ENCODE assay signal across 28 mouse cellular contexts in genomic region chr16:67175386-67175785, GRCm38 (mm10).
DNase-seq lines count a peak whose midpoint lies in the region; ATAC-seq and TF ChIP-seq lines count a peak whose summit lies in the region.
"Had no signal": no experiment of that assay in that cellular context is flagged by ENCODE, and none has a peak within 500 bp of the region (broad histone marks: within the 10 kb centered on the region; RNA-seq: fewer than 3 reads in every experiment).

No protein-coding gene starts in this region.

- no peaks in the 10 kb centered on the region for H3K9me3 ChIP-seq in MEL (replicated peaks; ENCODE audit: insufficient read depth, low read length)
- H3K9me3 ChIP-seq in forebrain, embryonic 12.5 days = no peaks in the 10 kb centered on the region
- H3K9me3 ChIP-seq in forebrain, postnatal 0 days (ENCODE audit: low read length) = no peaks in the 10 kb centered on the region
- H3K9me3 ChIP-seq: embryonic facial prominence, embryonic 10.5 days; embryonic facial prominence, embryonic 15.5 days; heart, embryonic 12.5 days; hindbrain, embryonic 15.5 days; liver, embryonic 12.5 days; neural tube, embryonic 12.5 days had no signal

- no peaks in the 10 kb centered on the region for H3K27me3 ChIP-seq in MEL (ENCODE audit: control insufficient read depth in 1 of 2, insufficient read depth in 2 of 2, low read length in 2 of 2)
- H3K27me3 ChIP-seq in forebrain, embryonic 12.5 days = no peaks in the 10 kb centered on the region
- no peaks in the 10 kb centered on the region for H3K27me3 ChIP-seq in forebrain, postnatal 0 days (ENCODE audit: insufficient read depth, low read length)
- H3K27me3 ChIP-seq: embryonic facial prominence, embryonic 15.5 days; heart, embryonic 12.5 days; hindbrain, embryonic 15.5 days; liver, embryonic 12.5 days; neural tube, embryonic 12.5 days had no signal

- no peak overlapping the region for H3K4me2 ChIP-seq in forebrain, embryonic 12.5 days
- no peak overlapping the region for H3K4me2 ChIP-seq in forebrain, postnatal 0 days (ENCODE audit: low read depth)
- H3K4me2 ChIP-seq: embryonic facial prominence, embryonic 15.5 days; heart, embryonic 12.5 days; hindbrain, embryonic 15.5 days; liver, embryonic 12.5 days; neural tube, embryonic 12.5 days had no signal

- no peak overlapping the region for H3K4me3 ChIP-seq in MEL (ENCODE audit: control insufficient read depth in 1 of 2, insufficient read depth in 1 of 2, low read depth in 2 of 2, low read length in 2 of 2)
- no peak overlapping the region for H3K4me3 ChIP-seq in forebrain, embryonic 12.5 days (replicated peaks)
- H3K4me3 ChIP-seq in forebrain, postnatal 0 days (ENCODE audit: low read depth, low read length) = no peak overlapping the region
- H3K4me3 ChIP-seq: embryonic facial prominence, embryonic 10.5 days; embryonic facial prominence, embryonic 15.5 days; heart, adult 2 months; heart, embryonic 12.5 days; hindbrain, embryonic 15.5 days; liver, embryonic 12.5 days; neural tube, embryonic 12.5 days had no signal

- ATAC-seq in forebrain, embryonic 12.5 days (ENCODE audit: low FRiP score) = peak; percentile 69; the same call in 1 of the 2 replicates
- ATAC-seq in forebrain, postnatal 0 days = no peak; the same call in 1 of the 2 replicates
- ATAC-seq: CD4-positive, CD25-positive, alpha-beta regulatory T cell, adult 4 months; liver, embryonic 12.5 days; liver, postnatal 0 days had no signal

- TF ChIP-seq EP300 in MEL (IDR thresholded peaks at IDR 0.05; ENCODE audit: low read depth in 1 of 2, low read length in 2 of 2) = no peak

- WGBS in forebrain, embryonic 12.5 days = 46% methylated on average over 4 of the region's 4 CpGs
- 17% methylated on average over 4 of the region's 4 CpGs for WGBS in forebrain, postnatal 0 days

- TF ChIP-seq POLR2A in MEL (IDR thresholded peaks at IDR 0.05; ENCODE audit: control insufficient read depth in 1 of 2, insufficient read depth in 1 of 2, low read depth in 1 of 2, low read length in 2 of 2, poor library complexity in 1 of 2) = no peak

- H3K4me1 ChIP-seq in MEL (ENCODE audit: control insufficient read depth in 1 of 2, insufficient read depth in 2 of 2, low read length in 2 of 2) = no peaks in the 10 kb centered on the region
- H3K4me1 ChIP-seq in forebrain, embryonic 12.5 days = no peaks in the 10 kb centered on the region
- no peaks in the 10 kb centered on the region for H3K4me1 ChIP-seq in forebrain, postnatal 0 days (ENCODE audit: insufficient read depth)
- H3K4me1 ChIP-seq: embryonic facial prominence, embryonic 10.5 days; embryonic facial prominence, embryonic 15.5 days; heart, embryonic 12.5 days; hindbrain, embryonic 15.5 days; liver, embryonic 12.5 days; neural tube, embryonic 12.5 days had no signal

- H3K79me2 ChIP-seq in MEL (ENCODE audit: control insufficient read depth, insufficient read depth, low read length, poor library complexity) = no peaks in the 10 kb centered on the region

- DNase-seq in layer of hippocampus, adult 9-11 months = peak; percentile 27
- no peak for DNase-seq in layer of hippocampus, adult 8-10 months (ENCODE audit: low spot score in 2 of 2)
- no peak for DNase-seq in MEL (ENCODE audit: low read depth, low spot score)
- peak; percentile 22 for DNase-seq in forebrain, postnatal 0 days
- DNase-seq in heart, adult 11 months = no peak
- no peak for DNase-seq in embryo, embryonic 10.5 days (ENCODE audit: low spot score)
- DNase-seq in lung, postnatal 36 days = no peak
- DNase-seq: adrenal gland, postnatal 25 days; cerebellum, adult 2 months; cerebellum, postnatal 14 days; gastrocnemius, postnatal 36 days; heart, adult 2 months; kidney, adult 2 months; kidney, postnatal 10 days; left cerebral cortex, postnatal 4 days; liver, postnatal 0 days; retina, postnatal 1 day; right cerebral cortex, postnatal 14 days; thymus, postnatal 4 days had no signal

- H3K9ac ChIP-seq in MEL (ENCODE audit: control insufficient read depth, low read depth, low read length, poor library complexity, severe bottlenecking) = no peak overlapping the region
- H3K9ac ChIP-seq in forebrain, embryonic 12.5 days = no peak overlapping the region
- H3K9ac ChIP-seq in forebrain, postnatal 0 days = no peak overlapping the region
- H3K9ac ChIP-seq: embryonic facial prominence, embryonic 15.5 days; heart, embryonic 12.5 days; hindbrain, embryonic 15.5 days; liver, embryonic 12.5 days; liver, postnatal 0 days; neural tube, embryonic 12.5 days had no signal

- TF ChIP-seq RAD21 in MEL (IDR thresholded peaks at IDR 0.05; ENCODE audit: low read depth, low read length) = no peak

- no peak overlapping the region for H3K27ac ChIP-seq in MEL (ENCODE audit: control insufficient read depth, low read depth, low read length)
- no peak overlapping the region for H3K27ac ChIP-seq in forebrain, embryonic 12.5 days
- H3K27ac ChIP-seq in forebrain, postnatal 0 days (ENCODE audit: low read depth, low read length) = no peak overlapping the region
- H3K27ac ChIP-seq: embryonic facial prominence, embryonic 10.5 days; embryonic facial prominence, embryonic 15.5 days; heart, adult 2 months; hindbrain, embryonic 15.5 days; liver, embryonic 12.5 days; macrophage; neural tube, embryonic 12.5 days had no signal

- H3K36me3 ChIP-seq in MEL (ENCODE audit: control insufficient read depth in 1 of 2, insufficient read depth in 2 of 2, low read length in 2 of 2) = no peaks in the 10 kb centered on the region
- no peaks in the 10 kb centered on the region for H3K36me3 ChIP-seq in forebrain, embryonic 12.5 days (replicated peaks)
- no peaks in the 10 kb centered on the region for H3K36me3 ChIP-seq in forebrain, postnatal 0 days (ENCODE audit: insufficient read depth)
- H3K36me3 ChIP-seq: embryonic facial prominence, embryonic 10.5 days; embryonic facial prominence, embryonic 15.5 days; heart, embryonic 12.5 days; hindbrain, embryonic 15.5 days; liver, embryonic 12.5 days; neural tube, embryonic 12.5 days had no signal

- no peak for TF ChIP-seq CTCF in MEL (IDR thresholded peaks at IDR 0.05 in 2 of 3, conservative IDR thresholded peaks at IDR 0.05 in 1 of 3; ENCODE audit: control insufficient read depth in 1 of 3, insufficient read depth in 1 of 3, low read depth in 2 of 3, low read length in 3 of 3, poor library complexity in 1 of 3, severe bottlenecking in 1 of 3)
- no peak for TF ChIP-seq CTCF in forebrain, postnatal 0 days (IDR thresholded peaks at IDR 0.05; ENCODE audit: low read depth)

TF ChIP-seq in MEL, 35 proteins besides CTCF, POLR2A, EP300 and RAD21:
- no peak for TF ChIP-seq TAL1 (IDR thresholded peaks at IDR 0.05; ENCODE audit: low read length)
- TF ChIP-seq RCOR1 (IDR thresholded peaks at IDR 0.05; ENCODE audit: low read depth, low read length) = peak; percentile 43; the same call in 1 of the 2 replicates
- TF ChIP-seq GATA1 (IDR thresholded peaks at IDR 0.05; ENCODE audit: low read depth, low read length) = no peak
- no peak for TF ChIP-seq MXI1 (IDR thresholded peaks at IDR 0.05; ENCODE audit: low read depth, low read length)

Comparison
In these comparisons a context has a peak if more than half of its experiments do, and no peak if none do; other contexts are left out.
1. DNase-seq: peak in layer of hippocampus, adult 9-11 months (single experiment) and forebrain, postnatal 0 days (single experiment); none in layer of hippocampus, adult 8-10 months (0 of 2), MEL (single experiment), heart, adult 11 months (single experiment), embryo, embryonic 10.5 days (single experiment) and lung, postnatal 36 days (single experiment).